Mouse (Mus musculus) cortical plate, adult 2 months (tissue): ENCODE measurements around the gene Myl12a.

Experiments used
- CTCF ChIP-seq: fragments of 200-500 bp; IDR thresholded peaks from 2 replicates; pipeline ENCODE4 v1.5.1; 2011; ENCODE audit warnings: mild to moderate bottlenecking, control low read depth, low read length; ENCODE audit not compliant: insufficient read depth; ENCODE audit errors: extremely low read depth
- POLR2A ChIP-seq: fragments of 200-500 bp; IDR thresholded peaks from 2 replicates; pipeline ENCODE4 v1.6.1; 2011; ENCODE audit warnings: mild to moderate bottlenecking, low read length, control low read depth; ENCODE audit not compliant: insufficient read depth; ENCODE audit errors: extremely low read depth

- no peak for TF ChIP-seq POLR2A
- no peak for TF ChIP-seq CTCF
Measured at GRCm38 (mm10) chr17:71024071-71024470, 21.4 kb upstream of the Myl12a start.
